Mouse (Mus musculus) fat pad, adult 2 months (tissue): ENCODE data around the gene Clip2.
A peak's percentile ranks its signal among the peaks of the same experiment; 100 is the strongest.

Experiments used
- DNase-seq: peaks from one replicate; pipeline ENCODE4 v3.0.0-alpha.2; 2011; ENCODE audit warnings: low read depth, low spot score; ENCODE audit errors: extremely low read depth

Clip2 gene

GRCm38 (mm10) chr5:134565696-134566095 lies 13.5 kb upstream of the Clip2 start:
- DNase-seq: no peak

- no peak for DNase-seq
Measured at GRCm38 (mm10) chr5:134564272-134564671, 12.0 kb upstream of the Clip2 start.

GRCm38 (mm10) chr5:134560450-134561171 lies 8.4 kb upstream of the Clip2 start:
- DNase-seq: no peak

- no peak for DNase-seq
Measured at GRCm38 (mm10) chr5:134560071-134560449, 7.8 kb upstream of the Clip2 start, which contains the start of gene Syna. Gene Syna (minus strand): TSS chr5:134560171.

- no peak for DNase-seq
Measured at GRCm38 (mm10) chr5:134555463-134556164, 3.4 kb upstream of the Clip2 start.

GRCm38 (mm10) chr5:134553951-134554546 lies 1.8 kb upstream of the Clip2 start:
- no peak for DNase-seq

- no peak for DNase-seq
Measured at GRCm38 (mm10) chr5:134551233-134552109, 763 bp downstream of the Clip2 start.

GRCm38 (mm10) chr5:134550836-134551232 lies 1.4 kb downstream of the Clip2 start:
- no peak for DNase-seq

GRCm38 (mm10) chr5:134549640-134550168 lies 2.5 kb downstream of the Clip2 start:
- no peak for DNase-seq

- no peak for DNase-seq
Measured at GRCm38 (mm10) chr5:134548306-134548705, 3.9 kb downstream of the Clip2 start.

GRCm38 (mm10) chr5:134546790-134547189 lies 5.4 kb downstream of the Clip2 start:
- no peak for DNase-seq

- no peak for DNase-seq
Measured at GRCm38 (mm10) chr5:134545242-134545629, 7.0 kb downstream of the Clip2 start.

GRCm38 (mm10) chr5:134544516-134545241 lies 7.6 kb downstream of the Clip2 start:
- DNase-seq: no peak

- DNase-seq: no peak
Measured at GRCm38 (mm10) chr5:134541640-134542039, 10.6 kb downstream of the Clip2 start.

GRCm38 (mm10) chr5:134540881-134541280 lies 11.4 kb downstream of the Clip2 start:
- DNase-seq: peak; percentile 58

GRCm38 (mm10) chr5:134539891-134540290 lies 12.3 kb downstream of the Clip2 start:
- DNase-seq: no peak

GRCm38 (mm10) chr5:134536036-134536435 lies 16.2 kb downstream of the Clip2 start:
- no peak for DNase-seq

GRCm38 (mm10) chr5:134532417-134532816 lies 19.8 kb downstream of the Clip2 start:
- DNase-seq: no peak

GRCm38 (mm10) chr5:134531585-134531984 lies 20.6 kb downstream of the Clip2 start:
- no peak for DNase-seq

GRCm38 (mm10) chr5:134530830-134531229 lies 21.4 kb downstream of the Clip2 start:
- DNase-seq: no peak
